Mouse (Mus musculus): ENCODE measurements around the gene Olfr420. TPM values are rescaled to one million over a fixed set of nuclear protein-coding genes. Genes with fewer than 3 reads are reported as not detected.

Gene Olfr420
- polyA plus RNA-seq (2015; fragmentation: Nextera tagmentation; extraction: Ambion mirVana): not detected in 2 replicates

GRCm38 (mm10) chr1:174155333-174155732 is at the start of gene Olfr420:
Olfr420 (plus strand) TSS chr1:174155633.
- Histone ChIP-seq H3K9me3 (ENCODE audit: low read length) (no peaks in the 10 kb centered on the region), H3K9ac (replicated peaks; ENCODE audit: low read depth) (no peak within 1 kb of the TSS), H3K4me1 (ENCODE audit: insufficient read depth, low read depth, low read length) (no peaks in the 10 kb centered on the region), H3K27ac (ENCODE audit: low read length) (no peak within 1 kb of the TSS), H3K4me2 (replicated peaks; ENCODE audit: low read depth, low read length) (no peak within 1 kb of the TSS), H3K27me3 (replicated peaks; ENCODE audit: insufficient read depth, low read length) (no peaks in the 10 kb centered on the region), H3K36me3 (ENCODE audit: insufficient read depth, low read length) (no peaks in the 10 kb centered on the region), H3K4me3 (ENCODE audit: low read depth, low read length) (no peak within 1 kb of the TSS)
- no peak for ATAC-seq
- no peak for TF ChIP-seq CTCF (IDR thresholded peaks at IDR 0.05)
- no peak for TF ChIP-seq EP300 (IDR thresholded peaks at IDR 0.05)
- 67% methylated on average over 1 of the region's 1 CpGs for WGBS
- no peak for DNase-seq (ENCODE audit: low spot score)

GRCm38 (mm10) chr1:174121062-174121461 is 34.4 kb upstream of the Olfr420 start, which contains the start of gene Olfr231:
Olfr231 (minus strand) TSS chr1:174121162.
- WGBS: 50% methylated on average over 2 of the region's 2 CpGs
- DNase-seq (ENCODE audit: low spot score) (no peak), ATAC-seq (no peak)
- H3K4me2 ChIP-seq (replicated peaks; ENCODE audit: low read depth, low read length): no peak within 1 kb of the TSS
- TF ChIP-seq CTCF (IDR thresholded peaks at IDR 0.05): no peak
- no peaks in the 10 kb centered on the region for H3K36me3 ChIP-seq (ENCODE audit: insufficient read depth, low read length)
- H3K4me3 ChIP-seq (ENCODE audit: low read depth, low read length): no peak within 1 kb of the TSS
- H3K9me3 ChIP-seq (ENCODE audit: low read length): no peaks in the 10 kb centered on the region
- H3K9ac ChIP-seq (replicated peaks; ENCODE audit: low read depth): no peak within 1 kb of the TSS
- no peaks in the 10 kb centered on the region for H3K4me1 ChIP-seq (ENCODE audit: insufficient read depth, low read depth, low read length)
- H3K27ac ChIP-seq (ENCODE audit: low read length): no peak within 1 kb of the TSS
- no peaks in the 10 kb centered on the region for H3K27me3 ChIP-seq (replicated peaks; ENCODE audit: insufficient read depth, low read length)

GRCm38 (mm10) chr1:174131217-174131616 is 24.2 kb upstream of the Olfr420 start, which contains the start of gene Olfr424:
Olfr424 (plus strand) TSS chr1:174131517.
- Histone ChIP-seq H3K27ac (ENCODE audit: low read length) (no peak within 1 kb of the TSS), H3K4me2 (replicated peaks; ENCODE audit: low read depth, low read length) (no peak within 1 kb of the TSS), H3K4me3 (ENCODE audit: low read depth, low read length) (no peak within 1 kb of the TSS), H3K4me1 (ENCODE audit: insufficient read depth, low read depth, low read length) (no peaks in the 10 kb centered on the region), H3K36me3 (ENCODE audit: insufficient read depth, low read length) (no peaks in the 10 kb centered on the region), H3K27me3 (replicated peaks; ENCODE audit: insufficient read depth, low read length) (no peaks in the 10 kb centered on the region), H3K9ac (replicated peaks; ENCODE audit: low read depth) (no peak within 1 kb of the TSS), H3K9me3 (ENCODE audit: low read length) (no peaks in the 10 kb centered on the region)
- no peak for TF ChIP-seq CTCF (IDR thresholded peaks at IDR 0.05)
- no peak for TF ChIP-seq EP300 (IDR thresholded peaks at IDR 0.05)
- no peak for DNase-seq (ENCODE audit: low spot score)
- WGBS: 68% methylated on average over 3 of the region's 3 CpGs
- no peak for ATAC-seq

GRCm38 (mm10) chr1:174131999-174132398 is 23.4 kb upstream of the Olfr420 start:
- no peak for DNase-seq (ENCODE audit: low spot score)
- H3K9me3 ChIP-seq (ENCODE audit: low read length): no peaks in the 10 kb centered on the region
- no peak overlapping the region for H3K4me3 ChIP-seq (ENCODE audit: low read depth, low read length)
- no peak overlapping the region for H3K9ac ChIP-seq (replicated peaks; ENCODE audit: low read depth)
- 59% methylated on average over 3 of the region's 3 CpGs for WGBS
- H3K27ac ChIP-seq (ENCODE audit: low read length): no peak overlapping the region
- no peak for TF ChIP-seq CTCF (IDR thresholded peaks at IDR 0.05)
- TF ChIP-seq EP300 (IDR thresholded peaks at IDR 0.05): no peak
- H3K4me1 ChIP-seq (ENCODE audit: insufficient read depth, low read depth, low read length): no peaks in the 10 kb centered on the region
- H3K27me3 ChIP-seq (replicated peaks; ENCODE audit: insufficient read depth, low read length): no peaks in the 10 kb centered on the region
- no peaks in the 10 kb centered on the region for H3K36me3 ChIP-seq (ENCODE audit: insufficient read depth, low read length)
- no peak overlapping the region for H3K4me2 ChIP-seq (replicated peaks; ENCODE audit: low read depth, low read length)
- no peak for ATAC-seq

GRCm38 (mm10) chr1:174141384-174141783 is 14.0 kb upstream of the Olfr420 start:
- no peaks in the 10 kb centered on the region for H3K4me1 ChIP-seq (ENCODE audit: insufficient read depth, low read depth, low read length)
- H3K27ac ChIP-seq (ENCODE audit: low read length): no peak overlapping the region
- H3K9me3 ChIP-seq (ENCODE audit: low read length): no peaks in the 10 kb centered on the region
- no peaks in the 10 kb centered on the region for H3K27me3 ChIP-seq (replicated peaks; ENCODE audit: insufficient read depth, low read length)
- TF ChIP-seq CTCF (IDR thresholded peaks at IDR 0.05): no peak
- TF ChIP-seq EP300 (IDR thresholded peaks at IDR 0.05): no peak
- H3K4me2 ChIP-seq (replicated peaks; ENCODE audit: low read depth, low read length): no peak overlapping the region
- DNase-seq (ENCODE audit: low spot score) (no peak), ATAC-seq (no peak)
- H3K36me3 ChIP-seq (ENCODE audit: insufficient read depth, low read length): no peaks in the 10 kb centered on the region
- no peak overlapping the region for H3K9ac ChIP-seq (replicated peaks; ENCODE audit: low read depth)
- WGBS: 60% methylated on average over 2 of the region's 2 CpGs
- no peak overlapping the region for H3K4me3 ChIP-seq (ENCODE audit: low read depth, low read length)

GRCm38 (mm10) chr1:174146696-174147095 is 8.7 kb upstream of the Olfr420 start:
- no peak overlapping the region for H3K27ac ChIP-seq (ENCODE audit: low read length)
- DNase-seq (ENCODE audit: low spot score) (no peak), ATAC-seq (no peak)
- no peak overlapping the region for H3K4me3 ChIP-seq (ENCODE audit: low read depth, low read length)
- no peak overlapping the region for H3K9ac ChIP-seq (replicated peaks; ENCODE audit: low read depth)
- no peaks in the 10 kb centered on the region for H3K9me3 ChIP-seq (ENCODE audit: low read length)
- no peaks in the 10 kb centered on the region for H3K27me3 ChIP-seq (replicated peaks; ENCODE audit: insufficient read depth, low read length)
- H3K4me2 ChIP-seq (replicated peaks; ENCODE audit: low read depth, low read length): no peak overlapping the region
- WGBS: 65% methylated on average over 1 of the region's 1 CpGs
- H3K4me1 ChIP-seq (ENCODE audit: insufficient read depth, low read depth, low read length): no peaks in the 10 kb centered on the region
- TF ChIP-seq EP300 (IDR thresholded peaks at IDR 0.05) (no peak), CTCF (IDR thresholded peaks at IDR 0.05) (no peak)
- H3K36me3 ChIP-seq (ENCODE audit: insufficient read depth, low read length): no peaks in the 10 kb centered on the region

GRCm38 (mm10) chr1:174149289-174149688 is 6.1 kb upstream of the Olfr420 start:
- Histone ChIP-seq H3K4me3 (ENCODE audit: low read depth, low read length) (no peak overlapping the region), H3K4me2 (replicated peaks; ENCODE audit: low read depth, low read length) (no peak overlapping the region), H3K4me1 (ENCODE audit: insufficient read depth, low read depth, low read length) (no peaks in the 10 kb centered on the region), H3K9me3 (ENCODE audit: low read length) (no peaks in the 10 kb centered on the region), H3K36me3 (ENCODE audit: insufficient read depth, low read length) (no peaks in the 10 kb centered on the region), H3K27ac (ENCODE audit: low read length) (no peak overlapping the region), H3K9ac (replicated peaks; ENCODE audit: low read depth) (no peak overlapping the region), H3K27me3 (replicated peaks; ENCODE audit: insufficient read depth, low read length) (no peaks in the 10 kb centered on the region)
- no peak for DNase-seq (ENCODE audit: low spot score)
- WGBS: 79% methylated on average over 2 of the region's 2 CpGs
- no peak for TF ChIP-seq EP300 (IDR thresholded peaks at IDR 0.05)
- no peak for TF ChIP-seq CTCF (IDR thresholded peaks at IDR 0.05)
- no peak for ATAC-seq
